Mouse (Mus musculus): ENCODE measurements around the gene Sema7a.

Gene Sema7a

DNA sequence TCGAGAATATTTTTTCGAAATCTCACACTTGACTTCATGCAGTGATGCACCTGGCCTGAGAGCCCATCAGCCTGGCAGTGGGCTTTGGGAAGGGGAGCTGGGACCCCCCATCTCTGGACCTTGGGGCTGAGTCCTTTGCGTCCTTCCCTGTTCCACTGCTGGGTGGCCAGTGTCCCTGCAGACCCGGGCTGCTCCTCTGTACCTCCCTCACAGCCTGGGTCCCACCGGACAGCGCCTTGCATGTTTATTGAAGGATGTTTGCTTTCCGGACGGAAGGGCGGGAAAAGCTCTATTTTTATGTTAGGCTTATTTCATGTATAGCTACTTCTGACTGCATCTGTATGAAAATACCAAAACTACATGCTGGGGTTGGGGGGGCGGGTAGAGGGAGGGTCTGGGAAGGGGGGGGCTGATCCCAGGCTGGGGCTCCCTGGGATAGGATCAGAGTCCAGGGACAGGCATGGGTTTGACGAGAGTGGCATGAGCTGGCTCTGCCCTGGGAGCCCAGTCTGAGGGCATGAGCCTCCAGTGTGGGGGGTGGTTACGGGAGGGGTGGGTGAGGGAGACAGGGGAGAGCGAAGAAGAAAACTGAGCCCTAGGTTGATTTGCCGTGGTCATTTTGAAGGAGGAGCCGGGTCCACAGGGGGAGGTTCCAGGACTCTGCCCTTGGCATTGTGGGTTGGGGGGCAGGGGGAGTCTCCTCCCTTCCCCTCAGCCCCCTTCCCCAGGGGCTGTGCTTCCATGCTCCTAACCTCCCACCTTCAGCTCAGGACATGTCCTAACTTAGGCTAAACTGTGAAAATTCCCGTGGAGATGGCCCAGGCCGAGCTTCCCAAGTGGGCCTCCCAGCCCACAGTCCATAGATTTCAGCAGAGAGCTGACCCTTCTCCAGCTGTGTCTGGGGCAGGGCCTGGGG lies 22.2 kb downstream of the Sema7a start:
- no peak for DNase-seq

- no peak for DNase-seq
Observed at GRCm38 (mm10) chr9:57963249-57963997, 23.5 kb downstream of the Sema7a start.

- DNase-seq = no peak
Observed at GRCm38 (mm10) chr9:57963998-57964395, 24.1 kb downstream of the Sema7a start.

DNA sequence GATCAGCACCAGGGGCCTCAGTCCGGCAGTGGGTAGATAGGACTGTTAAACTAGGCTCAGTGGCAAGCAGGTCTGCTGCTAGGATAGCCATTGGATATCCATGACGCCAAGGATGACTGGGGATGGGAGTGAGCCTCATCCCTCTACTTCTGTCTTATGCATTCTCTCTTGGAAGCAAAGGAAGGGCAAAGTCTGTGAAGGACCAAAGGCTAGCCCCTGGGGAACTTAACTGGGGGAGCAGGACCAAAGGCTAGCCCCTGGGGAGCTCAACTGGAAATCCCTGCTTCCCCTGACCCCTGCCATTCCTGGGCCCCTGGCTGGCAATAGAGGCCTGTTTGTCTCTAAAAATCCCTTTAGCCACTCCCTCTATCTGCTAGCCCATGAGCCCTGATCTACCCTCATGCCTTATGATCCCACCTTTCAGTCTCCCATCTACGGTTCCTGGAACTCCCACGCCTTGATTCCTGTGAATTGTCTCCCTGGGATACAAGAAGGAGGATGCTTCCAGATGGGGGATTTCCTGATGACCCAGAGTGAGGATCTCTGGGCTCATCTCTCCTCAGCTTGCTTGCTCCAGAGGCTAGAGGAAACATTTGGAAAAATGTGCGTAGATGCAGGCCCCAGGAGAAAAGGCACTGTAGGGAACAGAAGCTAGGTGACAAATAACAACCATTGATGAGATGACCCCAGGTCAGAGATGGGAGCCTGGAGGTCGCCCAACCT lies 24.8 kb downstream of the Sema7a start:
- DNase-seq = no peak

GRCm38 (mm10) chr9:57965281-57966185 lies 25.6 kb downstream of the Sema7a start:
- peak; percentile 28 for DNase-seq

GRCm38 (mm10) chr9:57967237-57967960 lies 27.5 kb downstream of the Sema7a start:
- no peak for DNase-seq

- no peak for DNase-seq
Observed at GRCm38 (mm10) chr9:57968166-57968771, 28.4 kb downstream of the Sema7a start.

DNA sequence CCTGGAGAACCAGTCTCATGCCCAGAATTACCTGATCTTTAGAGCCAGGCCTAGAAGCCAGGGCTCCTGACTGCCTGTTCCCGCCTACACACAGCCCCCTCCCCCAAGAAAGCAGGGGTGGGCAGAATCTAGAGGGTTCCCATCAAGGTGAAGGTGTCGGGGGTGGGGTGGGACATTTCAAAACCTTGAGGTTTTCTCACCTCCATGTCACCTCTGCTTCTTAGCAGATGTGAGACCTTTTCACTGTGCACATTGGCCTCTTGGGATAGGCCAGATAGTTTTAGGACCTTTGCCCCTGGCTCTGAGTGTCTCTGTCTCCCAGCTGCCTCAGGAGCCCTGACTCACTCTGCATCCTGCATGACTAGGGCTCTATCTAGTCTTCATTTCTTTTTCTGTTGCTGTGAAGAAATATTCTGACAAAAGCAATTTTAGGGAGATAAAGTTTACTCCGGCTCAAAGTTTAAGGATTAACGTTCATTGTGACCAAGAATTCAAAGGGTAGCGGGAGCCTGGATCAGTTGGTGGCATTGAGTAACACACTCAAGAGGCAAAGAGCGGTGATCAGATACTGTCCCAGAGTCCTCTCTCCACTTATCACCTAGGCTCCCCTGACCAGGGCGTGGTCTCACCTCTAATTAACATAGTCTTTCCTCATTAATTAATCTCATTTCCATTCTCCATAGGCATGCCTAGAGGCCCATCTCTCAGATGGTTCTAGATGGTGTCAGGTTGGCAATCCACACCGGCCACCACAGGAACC lies 29.1 kb downstream of the Sema7a start:
- DNase-seq = no peak

- peak; percentile 37 for DNase-seq
Observed at GRCm38 (mm10) chr9:57969736-57970495, 30.0 kb downstream of the Sema7a start.

DNA sequence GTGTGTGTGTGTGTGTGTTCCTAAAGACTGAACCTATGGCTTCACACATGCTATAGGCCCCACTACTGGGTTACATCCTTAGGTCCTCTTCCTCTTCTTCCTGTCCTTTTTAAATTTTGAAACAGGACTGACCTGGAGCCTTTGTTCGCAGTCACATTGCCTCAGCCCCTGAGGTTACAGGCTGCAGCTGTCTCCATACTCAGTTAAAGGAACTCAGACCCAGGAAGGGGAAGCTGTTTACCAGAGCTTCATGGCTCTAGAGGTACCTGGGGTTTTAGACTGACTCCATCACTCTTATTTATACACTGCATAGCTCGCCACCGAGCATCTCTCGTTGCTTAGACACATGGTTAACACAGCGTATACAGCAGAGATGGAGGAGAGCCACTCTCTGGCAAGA lies 31.5 kb downstream of the Sema7a start:
- no peak for DNase-seq

- DNase-seq = no peak
Observed at GRCm38 (mm10) chr9:57972141-57972591, 32.3 kb downstream of the Sema7a start.

GRCm38 (mm10) chr9:57972776-57973439 lies 33.0 kb downstream of the Sema7a start:
- no peak for DNase-seq

GRCm38 (mm10) chr9:57973440-57974066 lies 33.6 kb downstream of the Sema7a start:
- DNase-seq = no peak

GRCm38 (mm10) chr9:57974221-57974620 lies 34.3 kb downstream of the Sema7a start:
- DNase-seq = no peak

GRCm38 (mm10) chr9:57975200-57975821 lies 35.4 kb downstream of the Sema7a start:
- no peak for DNase-seq

GRCm38 (mm10) chr9:57978025-57978424 lies 38.1 kb downstream of the Sema7a start:
- no peak for DNase-seq

DNA sequence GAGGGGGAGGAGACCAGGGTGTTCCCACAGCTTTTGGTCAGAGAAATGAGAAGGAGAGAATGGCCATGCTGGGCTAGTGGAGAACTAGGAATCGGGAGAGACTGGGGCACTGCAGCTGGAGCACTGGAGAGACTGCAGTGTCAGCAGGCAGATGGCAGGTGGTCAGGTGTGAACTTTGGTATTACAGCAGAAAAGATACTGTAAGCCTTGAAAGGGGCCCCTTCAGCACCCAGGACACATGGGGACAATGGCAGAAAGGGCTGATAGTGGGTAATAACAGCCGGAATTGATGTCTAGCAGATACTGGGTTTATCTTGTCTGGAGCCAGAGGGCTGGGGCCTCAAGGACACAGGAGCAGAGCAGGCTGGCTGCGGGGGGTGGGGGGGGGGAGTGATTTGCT lies 38.9 kb downstream of the Sema7a start:
- no peak for DNase-seq

DNA sequence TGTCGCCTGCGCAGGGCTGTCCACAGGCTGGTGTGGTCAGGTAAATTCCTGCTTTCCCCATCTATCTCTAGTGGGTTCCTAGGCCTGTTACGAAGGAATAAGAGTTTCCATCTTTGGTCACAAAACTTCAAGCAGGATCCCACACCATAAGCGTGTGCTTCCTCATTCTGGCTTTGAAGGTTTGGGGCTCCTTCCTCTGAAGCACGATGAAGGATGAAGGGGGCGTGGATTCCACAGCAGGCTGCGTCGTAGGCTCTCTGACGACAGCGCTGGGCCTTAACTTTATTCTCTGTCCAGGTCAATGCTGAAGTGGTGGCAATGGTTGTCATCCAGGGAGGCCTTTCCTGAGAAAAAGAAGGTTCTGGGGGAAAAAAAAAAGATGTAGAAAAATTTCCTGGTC lies 40.7 kb downstream of the Sema7a start:
- DNase-seq = no peak

Measured in kidney, adult 9 months (tissue).